Comparison of ENCODE assay signal across 8 mouse cellular contexts in genomic region chr4:132301965-132302938, GRCm38 (mm10). TPM values are rescaled to one million over a fixed set of nuclear protein-coding genes. Genes with fewer than 3 reads are reported as not detected.
DNase-seq lines count a peak whose midpoint lies in the region; ATAC-seq lines count a peak whose summit lies in the region.

No protein-coding gene starts in this region.

- no peaks in the 10 kb centered on the region for H3K27me3 ChIP-seq in forebrain, embryonic 12.5 days
- no peaks in the 10 kb centered on the region for H3K27me3 ChIP-seq in liver, embryonic 12.5 days (replicated peaks)

- no peaks in the 10 kb centered on the region for H3K36me3 ChIP-seq in forebrain, embryonic 12.5 days (replicated peaks)
- no peaks in the 10 kb centered on the region for H3K36me3 ChIP-seq in liver, embryonic 12.5 days

- H3K27ac ChIP-seq in forebrain, embryonic 12.5 days: no peak overlapping the region
- H3K27ac ChIP-seq in liver, embryonic 12.5 days: peak overlapping the region; percentile 67

- H3K9ac ChIP-seq in forebrain, embryonic 12.5 days: no peak overlapping the region
- peak overlapping the region; percentile 78 for H3K9ac ChIP-seq in liver, embryonic 12.5 days

- ATAC-seq in forebrain, embryonic 12.5 days (ENCODE audit: low FRiP score): no peak
- no peak for ATAC-seq in liver, embryonic 12.5 days

- peak overlapping the region; percentile 40 for H3K4me3 ChIP-seq in forebrain, embryonic 12.5 days (replicated peaks)
- peak overlapping the region; percentile 65 for H3K4me3 ChIP-seq in liver, embryonic 12.5 days

- peaks cover 8% of the 10 kb centered on the region for H3K4me1 ChIP-seq in forebrain, embryonic 12.5 days
- peaks cover 26% of the 10 kb centered on the region for H3K4me1 ChIP-seq in liver, embryonic 12.5 days

- H3K9me3 ChIP-seq in forebrain, embryonic 12.5 days: no peaks in the 10 kb centered on the region
- no peaks in the 10 kb centered on the region for H3K9me3 ChIP-seq in liver, embryonic 12.5 days (replicated peaks)

- peak; percentile 29 for DNase-seq in adrenal gland, postnatal 14 days
- DNase-seq in adrenal gland, postnatal 4 days (ENCODE audit: low spot score in 2 of 2): no peak
- DNase-seq in 3T3-L1 (ENCODE audit: low read depth, low spot score): peak; percentile 53
- DNase-seq in right cerebral cortex, postnatal 14 days: no peak
- no peak for DNase-seq in spleen, adult 18-20 months
- DNase-seq in lung, postnatal 36 days: no peak

- WGBS in forebrain, embryonic 12.5 days: 74% methylated on average over 16 of the region's 16 CpGs
- 56% methylated on average over 16 of the region's 16 CpGs for WGBS in liver, embryonic 12.5 days (ENCODE audit: insufficient replicate concordance)

- peak overlapping the region; percentile 64 for H3K4me2 ChIP-seq in forebrain, embryonic 12.5 days
- peak overlapping the region; percentile 92 for H3K4me2 ChIP-seq in liver, embryonic 12.5 days

RNA-seq across cellular contexts. Expression of gene Rab42, which starts 0.9 kb away (rescaled TPM):
- 0.93 and 3.5 TPM in 2 replicates for total RNA-seq in adrenal gland, postnatal 14 days (2021)
- 1 to 10 TPM; 4.3 to 6.6 TPM for total RNA-seq in adrenal gland, postnatal 4 days (2021)
- 0.78 and 0.82 TPM in 2 replicates for polyA plus RNA-seq in forebrain, embryonic 12.5 days (2016; fragmentation: Nextera tagmentation; extraction: Ambion mirVana)
- polyA plus RNA-seq in liver, embryonic 12.5 days (2016; fragmentation: Nextera tagmentation; extraction: Ambion mirVana): 0.61 and 1.0 TPM in 2 replicates

RNA-seq across cellular contexts. Expression of gene Trnau1ap, which starts 27.1 kb away (rescaled TPM):
- total RNA-seq in adrenal gland, postnatal 14 days (2021): 33.2 and 35.3 TPM in 2 replicates
- total RNA-seq in adrenal gland, postnatal 4 days (2021): 10 to 100 TPM; 40.3 to 45.8 TPM
- polyA plus RNA-seq in forebrain, embryonic 12.5 days (2016; fragmentation: Nextera tagmentation; extraction: Ambion mirVana): 77.8 and 88.3 TPM in 2 replicates
- 48.2 and 50.8 TPM in 2 replicates for polyA plus RNA-seq in liver, embryonic 12.5 days (2016; fragmentation: Nextera tagmentation; extraction: Ambion mirVana)

RNA-seq across cellular contexts. Expression of gene Taf12, which starts 28.1 kb away (rescaled TPM):
- 27.3 and 31.3 TPM in 2 replicates for total RNA-seq in adrenal gland, postnatal 14 days (2021)
- total RNA-seq in adrenal gland, postnatal 4 days (2021): 10 to 100 TPM; 19.4 to 23.3 TPM
- 61.0 and 61.2 TPM in 2 replicates for polyA plus RNA-seq in forebrain, embryonic 12.5 days (2016; fragmentation: Nextera tagmentation; extraction: Ambion mirVana)
- polyA plus RNA-seq in liver, embryonic 12.5 days (2016; fragmentation: Nextera tagmentation; extraction: Ambion mirVana): 61.7 and 61.8 TPM in 2 replicates

RNA-seq across cellular contexts. Expression of gene Gmeb1, which starts 40.9 kb away (rescaled TPM):
- 16.2 and 17.3 TPM in 2 replicates for total RNA-seq in adrenal gland, postnatal 14 days (2021)
- 10 to 100 TPM; 19.8 to 26.8 TPM for total RNA-seq in adrenal gland, postnatal 4 days (2021)
- polyA plus RNA-seq in forebrain, embryonic 12.5 days (2016; fragmentation: Nextera tagmentation; extraction: Ambion mirVana): 46.3 and 47.8 TPM in 2 replicates
- 19.1 and 19.5 TPM in 2 replicates for polyA plus RNA-seq in liver, embryonic 12.5 days (2016; fragmentation: Nextera tagmentation; extraction: Ambion mirVana)

RNA-seq across cellular contexts. Expression of gene Rcc1, which starts 51.2 kb away (rescaled TPM):
- 20.6 and 24.9 TPM in 2 replicates for total RNA-seq in adrenal gland, postnatal 14 days (2021)
- total RNA-seq in adrenal gland, postnatal 4 days (2021): 10 to 100 TPM; 29.9 to 34.2 TPM
- polyA plus RNA-seq in forebrain, embryonic 12.5 days (2016; fragmentation: Nextera tagmentation; extraction: Ambion mirVana): 103 and 109 TPM in 2 replicates
- polyA plus RNA-seq in liver, embryonic 12.5 days (2016; fragmentation: Nextera tagmentation; extraction: Ambion mirVana): 91.9 and 102 TPM in 2 replicates

Comparison
In these comparisons a context has a peak if more than half of its experiments do, and no peak if none do; other contexts are left out.
1. DNase-seq: peak in adrenal gland, postnatal 14 days (single experiment) and 3T3-L1 (single experiment); none in adrenal gland, postnatal 4 days (0 of 2), right cerebral cortex, postnatal 14 days (single experiment), spleen, adult 18-20 months (0 of 2) and lung, postnatal 36 days (single experiment).